Mouse (Mus musculus) WW6 (cell line): Measurements from ENCODE around the gene Fam173a.

Experiments used
- DNase-seq: peaks from one replicate; pipeline ENCODE4 v3.0.0-alpha.2; 2013; ENCODE audit warnings: low read depth, low spot score

Fam173a gene

DNA sequence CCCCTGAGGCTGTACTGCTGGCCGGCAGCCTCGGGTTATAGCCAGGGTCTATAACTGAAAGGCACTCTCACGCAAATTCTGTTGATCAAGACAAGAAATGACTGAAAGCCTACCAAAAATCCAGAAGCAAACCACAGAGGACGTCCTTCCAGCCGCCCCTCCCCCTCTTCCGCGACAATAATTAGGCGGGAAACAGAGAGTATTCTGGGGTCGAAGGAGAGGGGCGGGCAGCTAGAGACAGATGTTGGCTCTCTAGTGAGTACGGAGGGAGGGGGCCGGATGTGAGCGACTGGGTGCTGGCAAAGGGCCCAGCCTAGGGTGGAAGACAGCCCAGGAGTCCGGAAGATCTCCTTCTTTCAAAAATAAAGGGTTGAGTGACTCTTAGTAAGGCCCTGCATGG, at the start of gene Fam173a:
Gene Fam173a, minus strand, starts transcription at position 287 of the 400 bp plus-strand sequence.
- no peak for DNase-seq

GRCm38 (mm10) chr17:25841117-25841880, 48.6 kb upstream of the Fam173a start, which contains the start of gene Gm20683:
TSS of gene Gm20683 (minus strand) at chr17:25841763.
- DNase-seq = no peak

- no peak for DNase-seq
These were observed 47.8 kb upstream of the Fam173a start for GRCm38 (mm10) chr17:25840519-25840918.

GRCm38 (mm10) chr17:25839455-25840235, 46.9 kb upstream of the Fam173a start:
- DNase-seq = no peak

DNA sequence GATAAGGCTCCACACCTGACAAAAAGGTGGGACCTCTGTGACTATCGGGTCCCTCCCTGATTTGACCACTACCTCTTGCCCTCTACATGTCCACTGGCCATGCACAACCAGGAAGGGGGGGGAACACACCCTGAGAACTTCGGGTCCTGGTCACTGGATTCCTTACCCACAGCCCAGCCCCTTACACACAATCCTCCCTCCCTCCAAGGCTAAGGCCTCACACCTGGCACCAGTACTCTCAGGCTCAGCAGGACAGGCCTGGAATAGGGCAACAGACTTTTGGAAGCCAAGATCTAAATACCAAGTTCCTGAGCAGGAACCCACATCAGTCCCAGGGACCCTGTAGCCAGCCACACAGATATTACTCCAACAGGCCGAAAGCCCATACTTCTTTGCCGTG, 46.2 kb upstream of the Fam173a start:
- DNase-seq = no peak

- DNase-seq = no peak
These were observed 44.8 kb upstream of the Fam173a start for GRCm38 (mm10) chr17:25837533-25837932.

- DNase-seq = no peak
These were observed 44.3 kb upstream of the Fam173a start, which contains the start of gene Rhbdl1 for GRCm38 (mm10) chr17:25837076-25837410. TSS of gene Rhbdl1 (minus strand) at chr17:25837295.

GRCm38 (mm10) chr17:25836397-25837075, 43.8 kb upstream of the Fam173a start:
- DNase-seq = no peak

DNA sequence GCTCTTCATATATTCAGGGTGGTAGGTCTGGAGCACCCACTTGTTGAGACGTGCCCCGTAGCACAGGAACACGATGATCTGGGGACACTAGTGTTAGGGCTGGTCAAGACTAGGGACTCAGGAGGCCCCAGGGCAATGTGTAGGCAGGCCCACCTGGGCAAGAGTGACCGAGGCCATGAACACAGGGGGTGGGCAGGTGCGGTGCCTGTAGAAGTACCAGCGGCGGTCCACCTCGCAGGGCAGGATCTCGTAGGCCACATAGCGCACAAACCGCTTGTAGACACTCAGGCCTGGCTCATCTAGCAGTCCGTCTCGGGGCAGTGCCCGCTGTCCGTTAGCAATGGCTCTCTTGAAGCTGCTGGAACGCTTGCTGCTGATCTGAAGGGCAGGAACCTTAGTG, 43.1 kb upstream of the Fam173a start:
- DNase-seq = no peak

DNA sequence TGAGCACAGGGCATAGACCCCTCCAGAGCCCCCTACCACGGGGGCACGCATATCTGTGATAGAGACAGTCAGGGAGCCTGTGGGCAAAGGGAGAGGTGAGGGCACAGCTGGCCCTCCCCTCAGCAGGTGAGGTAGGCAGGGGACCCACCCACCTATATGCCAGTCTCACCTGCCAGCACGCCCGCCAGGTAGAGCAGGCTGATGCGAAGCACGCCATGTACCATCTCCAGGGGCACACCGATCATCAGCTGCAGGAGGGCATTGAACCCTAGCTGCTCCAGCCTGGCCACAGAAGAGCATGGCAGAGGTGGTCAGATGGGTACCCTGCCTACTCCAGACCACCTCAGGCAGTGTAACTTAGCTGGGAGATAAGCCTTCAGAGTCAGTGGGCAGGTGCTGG, 42.6 kb upstream of the Fam173a start:
- DNase-seq = no peak

DNA sequence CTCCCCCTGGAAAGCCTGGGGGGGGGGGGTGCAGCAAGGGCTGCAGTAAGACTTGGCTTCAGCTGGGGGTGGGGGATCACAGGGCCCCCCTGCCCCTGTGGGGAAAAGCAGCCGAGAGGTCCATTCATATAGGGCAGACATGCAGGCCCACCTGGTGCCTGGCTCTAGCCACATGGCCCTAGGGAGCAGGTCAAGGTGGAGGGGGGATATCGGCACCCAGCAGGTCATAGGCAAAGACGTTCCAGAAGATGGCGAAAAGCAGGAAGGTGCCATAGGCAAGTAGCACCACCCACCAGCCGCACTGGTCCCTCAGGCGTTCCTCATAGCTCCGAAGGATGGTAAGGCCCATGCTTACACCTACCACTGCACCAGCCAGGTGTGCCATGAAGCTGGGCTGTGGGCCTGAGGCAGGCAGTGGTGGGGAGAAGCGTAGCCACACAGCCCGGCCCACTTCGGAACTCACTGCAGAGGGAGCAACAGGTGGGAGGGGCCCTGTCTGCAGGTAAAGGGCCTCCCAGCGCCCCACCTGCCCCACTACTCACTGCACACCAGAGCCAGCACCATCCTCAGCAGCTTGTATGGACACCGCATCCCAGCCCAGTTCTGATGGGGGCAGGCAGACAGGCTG, 42.0 kb upstream of the Fam173a start:
- no peak for DNase-seq

- DNase-seq = no peak
These were observed 41.4 kb upstream of the Fam173a start for GRCm38 (mm10) chr17:25833961-25834594.

DNA sequence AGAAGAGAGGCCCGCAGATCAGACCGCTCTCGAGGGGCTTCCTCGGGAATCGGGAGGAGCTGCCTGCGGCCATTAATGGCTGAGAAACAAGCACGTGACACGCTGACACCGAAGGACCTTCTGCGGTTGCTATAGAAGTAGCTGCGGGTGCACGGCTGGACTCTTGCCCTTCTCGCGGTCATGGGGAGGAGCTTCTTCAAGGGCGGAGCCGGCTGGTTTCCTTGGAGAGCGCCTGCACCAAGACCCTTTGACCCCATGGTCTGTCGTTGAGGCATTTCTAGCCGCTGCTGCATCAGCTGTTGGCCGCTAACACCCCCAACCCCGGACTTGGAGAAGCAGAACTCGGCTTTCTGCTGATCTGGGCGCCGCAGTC, 40.6 kb upstream of the Fam173a start, which contains the start of gene Stub1:
Gene Stub1, minus strand, starts transcription at position 114 of the 373 bp plus-strand sequence.
- DNase-seq = no peak

DNA sequence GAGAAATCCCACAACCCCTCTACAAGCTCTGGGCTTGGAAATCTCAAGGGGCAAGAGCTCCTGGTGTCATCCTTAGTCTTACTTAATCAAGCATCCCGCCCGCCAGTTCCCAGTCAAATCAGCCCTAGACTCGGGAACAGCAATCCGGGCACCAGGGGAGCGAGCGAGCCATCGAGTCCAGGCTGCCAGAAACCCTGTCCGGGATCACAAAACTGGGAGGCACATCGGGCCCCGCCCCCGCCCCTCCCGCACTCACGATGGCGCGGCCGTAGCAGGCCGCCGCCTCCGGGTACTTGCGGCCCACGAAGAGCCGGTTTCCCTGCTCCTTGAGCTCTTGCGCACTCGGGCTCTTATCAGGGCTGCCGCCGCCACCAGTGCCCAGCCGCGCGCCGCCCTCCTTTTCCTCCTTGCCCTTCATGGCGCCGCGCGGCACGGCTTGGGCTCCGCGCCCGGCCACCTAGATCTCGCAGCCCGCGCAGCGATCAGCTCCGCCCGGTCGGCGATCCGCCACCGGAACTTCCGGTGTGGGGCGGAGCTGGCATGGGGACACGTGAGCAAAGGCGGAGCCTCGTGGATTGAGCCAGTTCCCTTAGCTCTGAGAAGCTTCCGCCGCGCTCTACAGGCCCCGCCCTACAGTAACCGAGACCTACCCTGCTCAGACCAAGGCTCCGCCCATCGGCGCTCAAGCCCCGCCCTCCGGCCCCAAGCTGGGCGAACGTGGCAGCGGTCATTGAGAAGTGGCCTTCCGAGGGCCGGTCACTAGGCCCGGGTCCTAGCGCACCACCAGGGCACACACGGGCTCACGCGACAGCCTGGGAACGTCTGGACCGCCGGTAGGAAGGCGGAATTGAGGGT, 40.0 kb upstream of the Fam173a start:
- peak; percentile 96 for DNase-seq

- DNase-seq = no peak
These were observed 39.0 kb upstream of the Fam173a start for GRCm38 (mm10) chr17:25831451-25832281.

DNA sequence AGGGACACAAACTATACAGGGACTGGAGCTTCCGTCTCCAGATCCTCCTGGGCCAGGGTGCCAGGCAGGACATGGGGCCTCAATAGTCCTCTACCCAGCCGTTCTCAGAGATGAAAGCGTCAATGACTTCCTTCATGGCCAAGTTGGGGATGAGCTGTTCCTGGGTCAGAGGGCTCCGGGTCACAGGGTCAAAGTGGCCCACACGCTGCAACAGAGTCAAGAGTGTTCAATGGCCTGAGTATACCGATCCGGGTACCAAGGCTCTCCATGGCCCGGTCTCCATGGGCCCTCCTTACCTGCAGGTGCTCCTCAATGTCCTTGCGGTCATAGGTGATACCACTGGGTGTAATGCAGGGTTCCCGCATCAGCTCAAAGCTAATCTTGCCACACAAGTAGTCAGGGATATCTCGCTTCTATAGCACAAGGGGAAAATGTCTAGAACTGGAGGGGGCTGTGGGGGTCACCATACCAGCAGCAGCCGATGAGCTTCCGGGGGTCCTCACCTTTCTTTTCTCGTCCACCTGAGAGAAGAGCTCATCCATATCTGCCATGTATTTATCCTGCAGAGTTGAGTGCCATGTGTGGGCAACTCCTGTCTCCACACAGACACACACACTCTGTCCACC, 38.2 kb upstream of the Fam173a start:
- DNase-seq = no peak

GRCm38 (mm10) chr17:25830200-25830753, 37.6 kb upstream of the Fam173a start:
- DNase-seq = no peak

DNA sequence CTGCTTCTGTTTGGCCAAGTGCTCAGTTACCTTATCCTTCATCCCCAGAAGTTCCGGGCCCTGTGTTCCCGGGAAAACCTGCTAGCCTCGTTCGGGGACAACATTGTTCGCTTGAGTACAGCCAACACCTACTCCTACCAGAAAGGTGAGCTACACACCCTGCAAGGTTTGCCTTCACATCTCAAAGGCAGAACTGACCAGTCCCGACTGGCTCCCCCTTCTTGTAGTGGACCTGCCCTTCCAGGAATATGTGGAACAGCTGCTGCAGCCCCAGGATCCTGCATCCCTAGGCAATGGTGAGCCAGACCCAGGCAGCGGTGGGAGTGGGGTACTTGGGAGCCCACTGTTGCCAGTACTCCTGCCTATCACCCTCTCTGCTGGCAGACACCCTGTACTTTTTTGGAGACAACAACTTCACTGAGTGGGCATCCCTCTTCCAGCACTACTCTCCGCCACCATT, 36.9 kb upstream of the Fam173a start:
- no peak for DNase-seq
